Mouse (Mus musculus) CD4-positive, CD25-positive, alpha-beta regulatory T cell, adult 4 months (primary cell): ENCODE results near the gene Zfp607b. TPM values are rescaled to one million over a fixed set of nuclear protein-coding genes. Genes with fewer than 3 reads are reported as not detected.

Experiments
- ATAC-seq: one replicate; pipeline ENCODE4 v1.8.0; 2017
- polyA plus RNA-seq, 2 experiments: library from polyadenylated mRNA; unstranded; fragments of 100-300 nt; shearing (Covaris generic); gene quantifications; one replicate each; pipeline ENCODE4 v1.2.1; 2017

Zfp607b gene
- polyA plus RNA-seq, 2 experiments from 2014 or later: 3.0 to 3.6 TPM

GRCm38 (mm10) chr7:27685681-27686080, 3.5 kb upstream of the Zfp607b start:
- ATAC-seq: no peak

GRCm38 (mm10) chr7:27687043-27687442, 2.1 kb upstream of the Zfp607b start:
- no peak for ATAC-seq

- ATAC-seq: no peak
These were observed 1.3 kb upstream of the Zfp607b start for GRCm38 (mm10) chr7:27687836-27688235.

GRCm38 (mm10) chr7:27688246-27688788, 823 bp upstream of the Zfp607b start:
- ATAC-seq: no peak

- ATAC-seq: no peak
These were observed 1.9 kb downstream of the Zfp607b start for GRCm38 (mm10) chr7:27691076-27691475.

GRCm38 (mm10) chr7:27696711-27697110, 7.6 kb downstream of the Zfp607b start:
- ATAC-seq: no peak

GRCm38 (mm10) chr7:27710402-27710801, 21.3 kb downstream of the Zfp607b start:
- no peak for ATAC-seq

GRCm38 (mm10) chr7:27721951-27722350, 32.8 kb downstream of the Zfp607b start:
- ATAC-seq: no peak

- peak; percentile 79 for ATAC-seq
These were observed 36.7 kb downstream of the Zfp607b start for GRCm38 (mm10) chr7:27725566-27726538.

- ATAC-seq: no peak
These were observed 38.3 kb downstream of the Zfp607b start for GRCm38 (mm10) chr7:27727471-27727870.

GRCm38 (mm10) chr7:27731281-27731883, 42.2 kb downstream of the Zfp607b start, which contains the start of gene Zfp60:
TSS of gene Zfp60 (plus strand) at chr7:27731389.
- peak; percentile 95 for ATAC-seq

GRCm38 (mm10) chr7:27731946-27732345, 42.8 kb downstream of the Zfp607b start:
- ATAC-seq: no peak

- no peak for ATAC-seq
These were observed 43.4 kb downstream of the Zfp607b start for GRCm38 (mm10) chr7:27732508-27732907.

- no peak for ATAC-seq
These were observed 46.3 kb downstream of the Zfp607b start for GRCm38 (mm10) chr7:27735457-27735856.

Other genes starting within 250 kb of the Zfp607b start
- gene Sptbn4, start 241.7 kb upstream of the Zfp607b start, polyA plus RNA-seq: under 1 TPM; 0.28 to 0.32 TPM
- 10 to 100 TPM; 14.1 to 19.9 TPM for gene Blvrb, start 241.4 kb upstream of the Zfp607b start, polyA plus RNA-seq
- 10 to 100 TPM; 50.9 to 60.1 TPM for gene Sertad3, start 215.6 kb upstream of the Zfp607b start, polyA plus RNA-seq
- 10 to 100 TPM; 46.0 to 51.9 TPM for gene Sertad1, start 202.4 kb upstream of the Zfp607b start, polyA plus RNA-seq
- gene Prx, start 190.0 kb upstream of the Zfp607b start, polyA plus RNA-seq: under 1 TPM; 0.22 to 0.62 TPM
- gene Hipk4, start 166.1 kb upstream of the Zfp607b start, polyA plus RNA-seq: under 1 TPM in 1 of 2 experiments, not detected in 1; 0.28 TPM
- 100 to 1,000 TPM; 191 to 306 TPM for gene Pld3, start 136.1 kb upstream of the Zfp607b start, polyA plus RNA-seq
- gene 2310022A10Rik, start 136.1 kb upstream of the Zfp607b start, polyA plus RNA-seq: 10 to 100 TPM; 15.0 to 25.3 TPM
- gene Akt2, start 97.8 kb upstream of the Zfp607b start, polyA plus RNA-seq: 10 to 100 TPM; 39.2 to 57.3 TPM
- not detected for gene Ttc9b, start 35.4 kb upstream of the Zfp607b start, polyA plus RNA-seq
- gene Map3k10, start 14.7 kb upstream of the Zfp607b start, polyA plus RNA-seq: 1 to 10 TPM in 1 of 2 experiments, under 1 TPM in 1; 0.76 to 1.5 TPM
- gene Zfp60, start 42.0 kb downstream of the Zfp607b start, polyA plus RNA-seq: 10 to 100 TPM; 11.7 to 19.1 TPM
- gene Zfp626, start 117.9 kb downstream of the Zfp607b start, polyA plus RNA-seq: 10 to 100 TPM in 1 of 2 experiments, 1 to 10 TPM in 1; 6.1 to 11.8 TPM
- gene Zfp59, start 149.3 kb downstream of the Zfp607b start, polyA plus RNA-seq: 1 to 10 TPM; 6.6 to 7.3 TPM
- 1 to 10 TPM; 7.5 to 9.0 TPM for gene Zfp607a, start 168.2 kb downstream of the Zfp607b start, polyA plus RNA-seq
- 10 to 100 TPM in 1 of 2 experiments, 1 to 10 TPM in 1; 8.3 to 10.0 TPM for gene Zfp974, start 240.1 kb downstream of the Zfp607b start, polyA plus RNA-seq